Mouse (Mus musculus) fat pad, adult 2 months (tissue): ENCODE measurements around the gene Fam243.

Experiments
- DNase-seq: peaks from one replicate; pipeline ENCODE4 v3.0.0-alpha.2; 2011; ENCODE audit warnings: low read depth, low spot score; ENCODE audit errors: extremely low read depth

Fam243 gene

DNA sequence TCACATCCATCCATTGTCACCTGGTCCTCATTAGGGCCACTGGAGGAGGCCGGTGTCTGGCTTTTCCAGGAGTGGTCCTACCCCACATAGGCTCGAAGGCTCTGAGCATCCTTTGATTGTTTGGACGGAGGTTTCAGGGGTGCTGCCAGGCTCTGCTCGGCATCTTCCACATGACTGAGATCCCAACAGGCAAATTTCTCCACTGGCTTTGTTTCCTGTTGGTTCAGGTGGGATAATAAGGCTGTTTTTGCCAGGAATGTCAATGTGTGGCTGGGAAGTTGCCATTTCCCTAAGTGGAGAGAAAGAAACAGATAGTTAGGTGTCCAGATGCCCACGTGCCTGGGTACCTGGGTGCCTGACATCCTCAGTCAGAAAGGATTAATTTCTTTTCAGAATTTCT, 46.7 kb downstream of the Fam243 start:
- DNase-seq: no peak
